Mouse (Mus musculus) left cerebral cortex, adult 11 months (tissue): ENCODE data around the gene Mylk.
A peak's percentile ranks its signal among the peaks of the same experiment; 100 is the strongest.

ENCODE experiments used
- DNase-seq: peaks from one replicate; pipeline ENCODE4 v3.0.0; 2022; ENCODE audit warnings: low spot score

The Mylk gene

DNA sequence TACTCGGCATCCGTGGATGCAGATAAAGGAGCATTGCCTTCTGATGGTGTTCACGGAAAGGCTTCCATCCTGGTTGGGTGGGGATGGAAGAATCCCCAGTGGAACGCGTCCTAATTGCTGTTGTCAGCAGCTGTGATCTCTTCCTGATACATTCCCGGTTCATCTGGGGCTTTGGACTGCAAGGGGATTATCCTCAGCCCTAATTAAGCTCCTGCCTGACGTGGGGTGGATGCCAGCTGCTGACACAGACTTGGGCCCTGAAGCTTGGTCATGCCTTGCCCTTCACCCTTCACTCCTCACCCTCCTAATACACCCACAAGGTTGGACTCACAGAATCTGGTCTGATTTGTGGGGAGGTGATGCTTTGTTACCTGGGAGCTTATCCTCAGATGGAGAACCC is 109.1 kb downstream of the Mylk start:
- no peak for DNase-seq

DNA sequence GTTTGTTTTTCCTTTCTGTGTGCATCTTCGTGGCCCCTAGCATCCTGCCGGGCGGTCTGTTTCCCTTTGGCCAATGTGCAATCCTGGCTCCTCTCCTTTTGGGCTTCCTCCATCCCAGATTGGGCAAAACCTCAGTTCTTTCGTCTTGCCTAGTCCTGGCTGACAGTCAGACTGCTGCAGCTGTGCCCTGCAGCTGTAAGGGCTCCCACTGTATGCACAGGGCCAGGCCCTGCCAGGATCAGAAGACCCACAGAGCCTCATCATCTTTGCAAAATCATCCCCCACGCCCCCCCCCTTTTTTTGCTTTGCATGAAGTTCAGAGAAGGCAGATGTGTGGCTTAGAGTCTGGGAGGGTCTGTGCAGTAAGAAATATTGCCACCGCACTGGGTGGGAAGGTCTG is 110.1 kb downstream of the Mylk start:
- peak; percentile 4 for DNase-seq

DNA sequence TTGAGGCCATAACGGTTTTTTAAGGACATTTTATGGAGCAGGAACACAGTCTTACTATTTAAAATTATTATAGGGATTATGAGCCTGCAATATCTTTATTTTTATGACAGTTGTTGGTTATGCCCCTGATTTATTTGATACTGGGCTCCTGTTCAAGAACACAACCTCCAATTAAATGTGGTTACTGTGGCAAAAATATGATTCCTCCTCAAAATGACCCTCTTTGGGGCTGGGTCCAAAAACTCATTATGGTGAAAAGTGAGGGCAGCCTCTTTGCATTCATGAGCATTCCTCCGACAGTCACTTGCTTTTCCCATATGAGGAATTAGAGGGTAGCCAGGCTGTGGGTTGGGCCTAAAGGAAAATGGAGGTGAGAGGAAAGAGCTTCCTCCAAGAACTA is 110.7 kb downstream of the Mylk start:
- no peak for DNase-seq

GRCm38 (mm10) chr16:34857631-34858030 is 112.6 kb downstream of the Mylk start:
- DNase-seq = no peak

GRCm38 (mm10) chr16:34860761-34861160 is 115.8 kb downstream of the Mylk start:
- DNase-seq = no peak

DNA sequence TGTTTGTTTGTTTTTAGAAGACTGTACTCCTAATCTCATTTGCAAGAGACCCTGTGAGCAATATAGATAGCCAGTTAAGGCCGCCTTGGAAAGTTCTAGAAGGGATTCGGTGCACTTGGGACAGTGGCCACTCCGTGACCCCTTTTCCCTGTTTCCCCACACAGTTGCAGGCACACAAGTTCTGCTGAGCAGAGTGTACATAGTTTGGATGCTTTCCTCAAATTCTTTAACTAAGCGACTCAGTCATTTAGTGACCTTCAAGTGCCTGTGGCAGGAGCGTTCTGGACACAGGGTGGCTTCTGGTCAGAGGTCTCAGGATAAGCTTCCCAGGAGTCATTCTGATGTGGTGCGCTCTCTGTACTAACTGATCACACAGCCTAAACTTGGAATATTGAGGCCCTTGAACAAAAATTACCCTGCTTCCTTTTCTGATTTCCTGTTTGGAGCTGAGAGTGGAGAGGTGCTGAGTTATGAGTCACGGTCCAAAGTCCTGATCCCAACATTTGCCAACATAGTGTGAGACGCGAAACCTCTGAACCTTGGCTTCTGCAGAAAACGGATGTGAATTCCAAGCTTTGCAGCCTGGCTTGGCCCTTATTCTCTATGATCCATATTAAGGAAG is 116.8 kb downstream of the Mylk start:
- no peak for DNase-seq

- DNase-seq = no peak
These were observed 120.4 kb downstream of the Mylk start for GRCm38 (mm10) chr16:34865373-34865772.

GRCm38 (mm10) chr16:34867217-34867616 is 122.2 kb downstream of the Mylk start:
- DNase-seq = no peak

DNA sequence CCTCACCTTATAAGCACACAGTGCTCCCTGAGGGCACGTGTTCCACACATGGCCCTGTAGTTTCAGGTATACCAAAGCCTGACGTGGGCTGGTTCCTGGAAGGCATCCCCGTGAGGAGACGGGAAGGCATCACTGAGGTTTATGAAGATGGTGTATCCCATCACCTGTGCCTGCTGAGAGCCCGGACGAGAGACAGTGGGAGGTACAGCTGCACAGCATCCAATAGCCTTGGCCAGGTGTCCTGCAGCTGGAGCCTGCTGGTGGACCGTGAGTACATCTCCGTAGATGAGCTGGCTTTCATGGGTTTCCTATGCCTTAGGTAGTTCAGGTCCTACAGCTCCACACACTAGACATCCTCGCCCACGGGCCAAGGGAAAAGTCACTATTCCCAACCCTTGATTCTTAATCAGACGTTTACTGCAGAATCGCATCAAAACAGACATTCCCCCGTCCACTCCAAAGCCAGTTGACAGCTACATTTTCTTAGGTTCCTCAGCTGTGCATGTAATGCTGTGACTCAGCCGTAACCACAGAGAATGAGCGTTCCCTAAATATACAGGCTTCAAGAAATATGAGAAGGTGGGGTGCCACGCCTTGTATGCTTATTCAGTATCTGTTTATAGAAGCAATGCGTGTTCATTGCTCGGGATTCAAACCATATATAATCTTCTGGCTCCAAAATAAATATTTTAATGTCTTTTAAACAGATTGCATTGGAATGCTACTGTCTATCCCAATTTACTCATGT is 135.2 kb downstream of the Mylk start:
- DNase-seq = no peak

DNA sequence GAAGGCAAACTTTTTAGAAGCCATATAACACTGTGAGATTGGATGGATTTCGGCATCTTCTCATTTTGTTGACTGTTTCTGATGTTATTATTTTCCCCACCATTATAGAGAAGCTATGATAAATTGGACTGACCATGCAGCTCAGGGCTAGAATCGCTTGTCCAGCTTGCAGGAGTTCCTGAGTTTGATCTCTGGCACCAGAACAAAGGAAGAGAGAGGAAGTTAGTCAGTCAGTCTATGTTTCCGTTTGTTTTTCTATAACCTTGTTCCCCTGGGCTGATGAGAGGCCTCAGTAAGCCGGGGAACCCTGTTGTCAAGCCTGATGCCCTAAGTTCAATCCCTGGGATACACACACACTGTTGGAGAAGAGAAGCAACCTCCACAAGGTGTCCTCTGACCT is 135.8 kb downstream of the Mylk start:
- no peak for DNase-seq

DNA sequence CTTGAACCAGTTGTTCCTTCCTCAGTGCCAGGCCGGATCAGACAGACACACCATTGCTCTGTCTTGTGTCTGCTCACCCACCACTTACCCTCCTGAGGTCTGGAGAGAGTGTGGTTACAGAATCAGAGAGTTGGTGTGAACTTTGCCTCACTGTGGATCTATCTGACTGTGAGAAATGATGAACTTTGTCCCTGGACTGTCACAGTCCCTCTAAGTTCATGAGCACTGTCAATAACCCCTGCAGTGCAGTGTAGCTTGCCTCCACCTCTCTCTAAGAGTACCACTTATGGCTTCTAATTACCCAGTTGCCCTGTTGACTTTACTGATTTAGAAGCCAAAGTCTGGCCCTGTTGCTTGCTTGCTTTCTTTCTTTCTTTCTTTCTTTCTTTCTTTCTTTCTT is 142.0 kb downstream of the Mylk start:
- DNase-seq = no peak

- no peak for DNase-seq
These were observed 149.0 kb downstream of the Mylk start for GRCm38 (mm10) chr16:34894016-34894415.

GRCm38 (mm10) chr16:34895916-34896315 is 150.9 kb downstream of the Mylk start:
- no peak for DNase-seq

DNA sequence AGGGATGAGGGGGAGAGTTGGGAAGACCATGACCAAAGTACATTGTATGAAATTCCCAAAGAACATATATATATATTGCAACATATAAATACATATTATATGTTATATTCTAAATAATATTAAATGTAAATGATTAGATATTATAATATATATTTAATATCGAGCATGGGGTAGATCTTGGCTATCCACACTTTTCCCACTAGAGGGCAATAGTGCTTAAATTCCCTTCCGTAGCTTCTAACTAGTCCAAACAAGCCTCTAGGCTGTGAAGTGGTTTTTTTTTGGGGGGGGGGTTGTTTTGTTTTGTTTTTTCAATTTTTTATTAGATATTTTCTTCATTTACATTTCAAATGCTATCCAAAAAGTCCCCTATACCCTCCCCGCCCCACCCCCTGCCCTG is 152.0 kb downstream of the Mylk start:
- DNase-seq = no peak

DNA sequence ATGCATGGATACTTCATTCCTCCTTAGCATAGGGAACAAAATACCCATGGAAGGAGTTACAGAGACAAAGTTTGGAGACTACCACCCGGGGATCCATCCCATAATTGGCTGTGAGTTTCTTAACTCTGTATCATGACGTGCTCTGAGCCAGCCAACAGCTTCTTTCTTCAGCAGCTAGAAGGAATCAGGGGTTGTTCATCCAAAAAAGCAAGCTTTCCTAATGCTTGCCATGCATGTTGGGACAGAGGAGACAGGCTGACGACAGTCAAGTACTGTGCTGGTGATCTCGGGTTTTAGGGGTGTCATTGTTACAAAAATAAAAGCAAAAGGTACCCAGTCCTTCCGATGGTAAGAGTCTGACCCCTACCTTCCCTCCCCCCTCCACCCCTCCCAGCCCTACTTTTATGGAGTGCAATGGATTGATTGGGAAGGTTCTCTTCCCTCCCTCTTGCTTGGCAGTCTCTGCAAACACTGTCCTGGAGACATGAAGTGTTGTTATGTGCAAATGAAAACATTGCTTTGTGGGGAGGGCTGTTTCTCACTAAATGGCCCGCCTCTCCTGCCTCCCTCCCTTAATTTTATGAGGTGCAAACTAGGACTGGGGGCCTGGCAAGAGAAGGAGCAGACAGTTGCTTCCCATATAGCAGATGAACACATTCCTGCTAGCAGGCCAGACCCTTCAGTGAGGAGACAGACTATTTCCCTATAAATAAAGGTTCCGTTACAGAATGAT is 153.2 kb downstream of the Mylk start:
- no peak for DNase-seq

GRCm38 (mm10) chr16:34899071-34899808 is 154.2 kb downstream of the Mylk start:
- DNase-seq = no peak

GRCm38 (mm10) chr16:34899997-34900396 is 155.0 kb downstream of the Mylk start:
- DNase-seq = no peak

DNA sequence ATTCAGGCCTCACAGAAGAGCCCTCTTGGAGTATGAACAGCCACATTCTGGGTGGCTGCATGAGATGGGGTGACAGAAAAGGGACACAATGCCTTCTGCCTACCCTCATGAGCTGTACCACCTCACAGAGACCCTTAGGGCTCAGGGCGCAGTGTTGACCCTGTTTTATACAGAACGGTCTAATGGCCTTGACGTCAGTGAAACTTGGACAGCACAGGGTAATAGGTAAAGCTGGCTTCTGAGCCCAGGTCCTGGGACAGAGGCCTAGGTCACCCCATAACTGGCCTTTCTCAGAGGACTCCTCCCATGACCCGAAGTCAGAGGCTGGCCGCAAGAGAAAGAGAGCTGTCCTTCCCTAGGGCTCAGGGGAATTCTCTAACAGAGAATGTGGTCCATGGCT is 155.5 kb downstream of the Mylk start:
- no peak for DNase-seq

DNA sequence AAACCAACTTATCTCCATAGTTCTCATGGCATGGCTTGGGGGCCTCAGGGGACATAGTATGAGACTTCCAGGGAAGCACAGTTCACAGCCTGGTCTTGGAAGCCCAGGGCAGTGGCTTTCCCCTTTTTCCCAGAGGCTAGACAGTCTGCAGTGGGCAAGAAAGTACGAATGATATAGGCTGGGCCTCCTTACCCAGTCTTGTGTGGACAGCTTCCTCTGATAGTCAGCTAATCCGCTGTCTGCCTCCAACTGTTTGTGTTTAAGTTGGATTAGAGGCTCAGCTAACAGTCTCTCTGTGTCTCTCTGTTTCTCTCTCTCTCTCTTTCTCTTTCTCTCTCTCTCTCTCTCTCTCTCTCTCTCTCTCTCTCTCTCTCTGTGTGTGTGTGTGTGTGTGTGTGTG is 156.0 kb downstream of the Mylk start:
- DNase-seq = no peak

DNA sequence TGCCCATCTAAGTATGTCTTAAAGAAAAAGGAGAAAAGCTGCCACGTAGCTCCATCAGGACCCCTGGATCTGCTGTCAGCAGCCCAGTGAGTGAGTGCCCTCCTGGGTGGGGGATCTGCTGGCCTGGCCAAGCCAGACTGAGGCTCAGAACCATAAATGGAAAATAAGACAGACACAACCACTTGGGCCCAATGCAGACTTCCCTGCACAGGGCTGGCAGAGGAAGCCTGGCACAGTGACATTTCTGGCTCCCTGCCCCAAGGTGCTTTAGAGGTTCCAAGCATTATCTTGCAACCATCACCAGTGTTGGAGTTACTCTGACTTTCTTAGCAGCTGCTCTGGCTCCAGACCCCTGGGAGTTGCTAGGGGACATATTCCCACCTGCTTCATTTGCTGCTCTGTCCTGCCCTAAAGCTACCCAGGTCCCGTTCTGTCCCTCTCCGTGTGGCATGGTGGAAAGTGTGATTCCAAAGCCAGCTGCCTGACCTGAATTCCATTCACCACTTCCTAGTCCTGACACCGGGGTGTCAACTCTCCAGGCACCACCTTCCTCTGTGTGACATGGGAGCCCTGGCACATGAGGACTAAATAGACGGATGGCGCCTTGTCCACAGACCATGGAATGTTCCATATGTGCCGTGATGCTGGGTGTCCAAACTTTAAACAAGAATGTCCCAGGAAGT is 156.7 kb downstream of the Mylk start:
- DNase-seq = no peak

GRCm38 (mm10) chr16:34902294-34902680 is 157.3 kb downstream of the Mylk start:
- DNase-seq = peak; percentile 44

DNA sequence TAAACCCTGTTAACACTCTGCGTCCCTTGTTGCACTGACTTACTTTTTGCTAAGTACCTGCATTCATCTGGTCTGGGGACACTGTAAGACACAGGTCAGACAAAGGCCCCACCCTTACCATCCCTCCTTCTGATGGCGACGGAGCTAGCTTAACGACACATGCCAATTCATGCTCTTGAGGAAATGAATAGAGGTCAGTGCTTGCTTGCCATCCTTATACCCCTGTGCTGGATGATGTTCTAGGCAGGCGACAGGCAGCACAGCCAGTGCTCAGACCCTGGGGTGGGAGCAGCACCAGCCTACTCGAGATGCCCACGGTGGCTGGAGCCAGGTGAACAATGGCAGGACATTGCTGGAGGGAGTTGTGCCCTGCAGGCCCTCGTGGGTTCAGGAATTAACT is 157.8 kb downstream of the Mylk start:
- DNase-seq = no peak
